Mouse (Mus musculus): ENCODE data around the gene Sik1.
A peak's percentile ranks its signal among the peaks of the same experiment; 100 is the strongest.

- peak; percentile 22; the same call in 1 of the 2 replicates for TF ChIP-seq HCFC1 (IDR thresholded peaks at IDR 0.05; ENCODE audit: borderline replicate concordance, insufficient read depth, low read length)
- 0 out of 2 replicates have a peak, but pooled peaks have one; percentile 58 for TF ChIP-seq CHD2 (IDR thresholded peaks at IDR 0.05; ENCODE audit: low read depth, low read length)
- 0 out of 2 replicates have a peak, but pooled peaks have one; percentile 26 for TF ChIP-seq MAFK (IDR thresholded peaks at IDR 0.05; ENCODE audit: insufficient read depth, low read depth, low read length)
Measured at GRCm38 (mm10) chr17:31808082-31808875, 47.3 kb downstream of the Sik1 start.

Data from ES-E14 (cell line).